Mouse (Mus musculus): ENCODE measurements at regions not wholly inside any gene's neighbourhood (a gene's known extent, or its start where the extent isn't known, plus 50 kb on each side); places are given as distances from the start of the nearest gene placed in this dataset.
A peak's percentile ranks its signal among the peaks of the same experiment; 100 is the strongest.

DNA sequence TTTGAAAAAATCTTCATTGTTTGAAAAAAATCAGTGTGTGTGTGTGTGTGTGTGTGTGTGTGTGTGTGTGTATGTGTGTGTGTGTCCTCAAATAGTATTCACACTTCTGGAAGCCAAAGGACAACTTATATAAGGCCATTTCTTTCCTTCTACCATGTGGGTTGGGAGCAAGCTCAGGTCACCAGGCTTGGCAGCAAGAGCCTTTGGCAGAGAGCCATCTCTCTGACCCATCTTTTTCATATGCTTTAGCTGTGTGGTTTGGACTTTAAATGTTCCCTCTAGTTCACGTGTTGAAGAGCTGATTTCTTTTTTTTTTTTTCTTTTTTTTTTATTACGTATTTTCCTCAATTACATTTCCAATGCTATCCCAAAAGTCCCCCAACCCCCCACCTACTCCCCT is 483.1 kb downstream of the Rapgef2 start:
- intact Hi-C loops (cut with DNase I) = no loop called here
- DNase-seq = peak in 1 of 2 experiments; percentile 7

DNA sequence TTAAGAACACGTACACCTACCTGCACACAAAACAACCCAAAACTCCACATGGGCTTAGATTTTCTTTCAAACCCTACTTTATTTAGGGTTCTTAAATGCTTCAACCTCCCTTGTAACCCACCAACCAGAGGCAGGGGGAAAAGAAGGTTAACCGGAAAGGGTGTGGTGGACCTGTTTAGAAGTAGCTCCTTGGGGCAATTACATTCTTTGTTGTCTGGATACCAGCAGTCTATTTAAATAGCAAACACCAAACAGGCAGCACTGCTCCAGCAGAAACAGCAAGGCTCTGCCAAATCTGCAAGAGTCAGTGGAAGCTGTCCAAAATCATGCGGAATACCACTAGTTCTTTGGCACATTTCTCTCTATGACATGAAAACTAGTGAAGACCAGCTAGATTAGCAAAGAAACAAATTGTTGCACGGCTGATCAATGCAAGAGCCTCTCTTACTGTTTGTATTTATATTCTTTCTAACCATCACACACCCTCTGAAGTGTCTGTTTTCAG is 490.3 kb downstream of the Rapgef2 start:
- intact Hi-C loops (cut with DNase I) = no loop called here
- DNase-seq = peak in 1 of 2 experiments; percentile 1

DNA sequence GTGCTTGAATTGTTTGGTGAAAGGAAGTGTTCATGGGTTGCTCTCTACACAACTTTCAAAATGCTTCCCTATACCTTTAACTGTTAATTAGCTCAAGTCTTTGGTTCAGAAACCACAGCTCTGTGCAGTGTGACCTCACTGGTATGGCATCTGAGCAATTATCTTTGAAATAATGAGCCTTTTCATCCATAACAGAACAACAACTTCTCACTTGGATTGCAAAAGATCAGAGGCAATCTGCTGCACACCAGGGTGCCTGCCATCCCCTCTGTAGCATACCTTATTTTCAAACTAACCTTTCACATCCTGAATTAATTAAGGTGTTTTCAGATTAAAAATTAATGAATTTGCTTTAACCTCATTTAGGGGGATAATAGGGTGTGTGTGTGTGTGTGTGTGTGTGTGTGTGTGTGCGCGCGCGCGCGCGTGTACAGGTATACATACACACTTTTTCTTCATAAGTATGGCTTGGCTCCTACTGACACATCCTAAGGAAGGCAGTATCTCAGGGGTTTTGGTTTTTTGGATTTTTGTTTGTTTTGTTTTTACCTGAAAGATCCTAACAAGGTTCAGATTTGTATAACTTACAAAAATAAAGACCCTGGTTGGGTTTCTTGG is 493.8 kb downstream of the Rapgef2 start:
- DNase-seq = no peak
- intact Hi-C loops (cut with DNase I) = no loop called here

DNA sequence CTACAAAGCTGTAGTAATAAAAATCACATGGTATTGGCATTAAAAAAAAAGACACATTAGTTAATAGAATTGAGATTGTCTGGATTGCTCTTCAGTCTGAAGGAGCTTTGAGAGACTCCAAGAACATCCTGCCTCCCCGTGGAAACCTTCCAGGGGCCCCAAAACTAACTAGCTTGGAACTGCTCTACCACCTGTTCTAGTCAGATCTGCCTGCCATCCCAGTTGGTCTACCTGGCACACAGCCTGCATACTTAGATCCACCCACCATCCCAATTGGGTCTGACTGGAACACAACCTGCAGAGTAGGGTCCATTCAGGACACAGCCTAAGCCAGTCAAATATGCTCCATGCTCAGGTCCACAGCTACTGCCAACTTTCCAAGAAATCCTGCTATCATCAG is 503.6 kb downstream of the Rapgef2 start:
- intact Hi-C loops (cut with DNase I) = no loop called here
- DNase-seq = no peak

GRCm38 (mm10) chr3:78755686-78756476 is 530.4 kb downstream of the Rapgef2 start:
- no peak for DNase-seq
- intact Hi-C loops (cut with DNase I) = no loop called here

DNA sequence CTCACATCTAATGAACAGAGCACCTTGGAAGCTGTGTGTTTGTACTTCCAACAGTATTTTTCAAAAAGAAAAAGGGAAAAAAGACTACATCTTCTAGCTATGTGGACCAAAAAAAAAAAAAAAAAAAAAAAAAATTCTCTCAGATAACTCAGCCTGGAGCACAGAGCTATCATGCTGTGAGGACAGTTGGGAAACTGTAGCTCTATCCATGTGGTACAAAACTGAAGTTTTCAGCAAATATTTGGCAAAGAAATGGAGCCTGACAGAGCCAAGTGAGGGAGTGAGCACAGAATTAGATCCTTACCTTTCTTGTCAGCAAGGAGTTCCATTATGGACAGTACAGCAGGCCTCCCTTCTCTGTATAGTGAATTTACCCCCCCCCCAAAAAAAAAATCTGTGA is 550.2 kb downstream of the Rapgef2 start:
- intact Hi-C loops (cut with DNase I) = no loop called here

GRCm38 (mm10) chr3:78716691-78717090 is 569.6 kb downstream of the Rapgef2 start:
- no peak for DNase-seq
- intact Hi-C loops (cut with DNase I) = no loop called here

More for the DNA sequence above, 550.2 kb downstream of the Rapgef2 start:
- DNase-seq = no peak

DNA sequence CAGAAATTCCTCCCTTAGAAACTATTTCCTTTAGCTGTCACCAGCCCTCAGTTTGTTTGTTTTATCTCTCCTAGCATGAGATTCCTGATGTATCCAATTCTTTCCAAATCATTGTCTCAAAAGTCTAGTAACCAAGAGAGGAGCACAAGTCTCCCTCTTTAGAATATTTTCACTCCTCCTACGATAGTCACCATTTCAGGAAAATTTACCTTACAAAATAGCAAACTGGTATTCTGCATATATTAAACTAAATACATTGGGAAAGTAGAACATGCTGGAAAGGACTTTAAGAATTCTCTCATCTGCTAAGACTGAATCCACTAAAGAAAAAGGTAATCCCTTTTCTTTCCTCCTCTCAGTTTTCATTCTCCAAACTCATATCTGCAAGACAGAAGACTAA is 578.6 kb downstream of the Rapgef2 start:
- no peak for DNase-seq
- intact Hi-C loops (cut with DNase I) = no loop called here

- intact Hi-C loops (cut with DNase I) = no loop called here
- DNase-seq = peak; percentile 21 to 22
Observed at GRCm38 (mm10) chr3:78698936-78699335, 587.4 kb downstream of the Rapgef2 start.

GRCm38 (mm10) chr3:78691499-78691898 is 594.8 kb downstream of the Rapgef2 start:
- intact Hi-C loops (cut with DNase I) = no loop called here
- peak in 1 of 2 experiments; percentile 24 for DNase-seq

GRCm38 (mm10) chr3:78677656-78678055 is 608.7 kb downstream of the Rapgef2 start:
- intact Hi-C loops (cut with DNase I) = no loop called here
- DNase-seq = no peak

GRCm38 (mm10) chr3:78676806-78677205 is 609.5 kb downstream of the Rapgef2 start:
- intact Hi-C loops (cut with DNase I) = no loop called here
- no peak for DNase-seq

DNA sequence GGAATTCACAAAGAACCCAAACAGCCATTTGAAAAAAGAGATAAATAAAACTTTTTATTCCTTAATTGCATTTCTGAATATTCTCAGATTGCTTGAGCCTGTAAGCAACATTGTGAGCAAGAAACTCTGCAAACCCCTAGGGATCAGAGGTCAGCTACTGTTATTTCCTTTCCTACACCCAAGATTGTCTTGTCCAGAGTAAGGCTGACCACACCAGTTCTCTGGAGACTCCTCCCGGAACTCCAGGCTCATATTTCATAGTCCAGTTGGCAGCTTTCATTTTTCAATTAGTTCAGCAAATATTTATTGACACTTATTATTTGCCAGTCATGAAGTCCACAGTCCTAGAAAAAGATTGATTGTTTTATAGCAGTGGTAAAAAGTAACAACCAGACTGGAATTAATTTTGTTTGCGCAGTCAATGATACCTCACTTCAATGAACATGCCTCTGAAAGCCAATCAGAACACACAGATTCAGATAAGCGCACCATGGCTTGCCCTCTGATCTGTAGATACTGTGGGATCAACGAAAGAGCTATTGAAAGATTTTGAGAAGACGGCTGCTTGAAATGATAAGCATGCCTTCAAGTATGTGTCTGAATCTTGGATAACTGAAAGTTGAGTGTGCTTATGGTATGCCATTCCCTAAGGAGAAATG is 611.7 kb downstream of the Rapgef2 start:
- DNase-seq = no peak
- intact Hi-C loops (cut with DNase I) = no loop called here

DNA sequence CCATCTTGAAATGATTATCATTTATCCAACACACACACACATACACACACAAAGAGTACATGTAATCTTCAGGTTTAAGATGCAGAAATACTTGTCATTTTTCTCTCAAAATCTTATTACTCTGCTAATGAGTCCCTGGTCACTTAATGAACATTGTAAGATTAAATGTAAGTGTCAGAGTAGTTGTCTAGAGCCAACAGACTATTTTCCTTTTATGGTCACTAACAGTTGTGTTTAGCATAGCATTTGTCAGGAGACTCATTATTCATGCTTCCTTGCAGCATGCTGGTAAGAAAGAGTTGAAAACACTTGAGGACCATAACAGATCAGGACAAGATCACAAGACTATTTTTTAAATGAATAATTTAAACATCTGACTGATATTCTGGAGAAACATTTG is 618.3 kb downstream of the Rapgef2 start:
- DNase-seq = no peak
- intact Hi-C loops (cut with DNase I) = no loop called here

DNA sequence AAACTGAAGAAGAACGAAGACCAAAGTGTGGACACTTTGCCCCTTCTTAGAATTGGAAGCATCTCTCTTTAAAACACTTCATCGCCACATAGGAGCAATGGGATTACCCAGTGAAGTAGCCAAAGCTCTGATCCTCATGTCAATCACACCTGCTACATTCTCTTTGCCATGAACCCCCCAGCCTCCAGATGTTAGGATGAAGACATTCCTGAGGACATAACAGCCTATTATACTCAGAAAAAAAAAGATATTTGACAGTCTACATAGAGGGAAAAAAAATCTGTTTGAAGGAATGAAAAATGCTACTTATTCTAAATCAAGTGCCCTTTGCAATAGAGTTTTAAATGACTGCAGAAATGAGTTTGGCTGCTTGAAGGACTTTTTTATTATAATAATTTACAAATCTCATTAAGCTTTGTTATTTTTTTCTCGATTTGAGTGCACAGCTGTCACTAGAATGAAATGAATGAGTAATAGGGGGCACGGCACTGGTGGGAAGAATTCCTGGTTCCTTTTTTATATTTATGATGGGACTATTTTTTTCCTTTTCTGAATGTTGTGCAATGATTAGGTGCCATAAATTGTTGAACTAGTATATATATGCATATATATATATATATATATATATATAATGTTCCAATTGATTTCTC is 618.8 kb downstream of the Rapgef2 start:
- intact Hi-C loops (cut with DNase I) = no loop called here
- no peak for DNase-seq

GRCm38 (mm10) chr3:78648115-78648514 is 638.2 kb downstream of the Rapgef2 start:
- intact Hi-C loops (cut with DNase I) = no loop called here

DNA sequence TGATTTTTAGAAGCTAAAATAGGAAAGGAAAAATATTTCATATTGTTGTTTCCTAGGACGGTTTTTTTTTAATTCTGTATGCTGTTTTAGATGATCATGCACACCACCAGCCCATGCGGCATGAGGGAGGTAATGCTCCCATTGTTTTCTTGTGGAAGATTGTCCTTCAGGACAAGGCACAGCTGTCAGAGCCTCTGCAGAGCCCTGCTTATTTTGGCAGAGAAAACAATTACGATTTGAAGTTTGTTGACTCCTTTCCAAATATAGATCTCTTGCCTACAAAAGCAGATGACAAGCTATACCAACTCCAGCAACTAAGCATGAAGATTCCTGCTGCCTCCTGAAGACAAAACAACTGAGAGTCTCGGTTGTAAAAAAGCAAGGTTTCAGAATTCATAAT is 650.9 kb downstream of the Rapgef2 start:
- peak in 1 of 2 experiments; percentile 12 for DNase-seq
- intact Hi-C loops (cut with DNase I) = loop anchor here (10.0 kb wide), 1 partner anchor 259 kb away; no protein-coding TSS in a partner anchor

More at GRCm38 (mm10) chr3:78648115-78648514, 638.2 kb downstream of the Rapgef2 start:
- DNase-seq = no peak

GRCm38 (mm10) chr3:78618900-78619299 is 667.4 kb downstream of the Rapgef2 start:
- peak; percentile 40 to 63 for DNase-seq
- intact Hi-C loops (cut with DNase I) = no loop called here

DNA sequence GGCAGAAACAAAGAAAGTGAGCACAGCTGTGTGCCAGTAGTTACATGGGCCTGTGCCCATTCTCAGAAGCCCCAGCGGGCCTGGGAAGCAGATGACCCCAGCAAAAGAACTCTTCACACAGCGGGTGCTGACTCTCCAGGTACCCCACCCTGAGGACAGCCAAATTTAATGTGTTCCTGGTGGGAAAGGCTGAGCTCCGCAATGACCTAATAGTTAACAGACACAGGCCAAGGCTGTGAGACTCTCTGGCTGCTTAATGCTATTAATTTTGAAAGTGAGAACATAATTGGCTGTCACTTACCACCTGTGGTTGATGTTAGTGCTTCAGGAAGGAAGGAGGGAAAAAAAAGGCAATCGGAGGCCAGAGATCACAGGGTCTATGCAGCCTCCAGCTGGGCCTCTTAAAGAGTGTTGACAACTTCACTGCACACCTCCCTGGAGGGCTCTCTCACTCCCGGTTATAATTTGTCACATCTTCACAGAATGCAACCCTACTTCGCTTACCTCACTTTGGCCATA is 691.5 kb downstream of the Rapgef2 start:
- intact Hi-C loops (cut with DNase I) = no loop called here
- DNase-seq = no peak

- intact Hi-C loops (cut with DNase I) = no loop called here
- DNase-seq = no peak
Observed at GRCm38 (mm10) chr3:78594305-78594704, 692.0 kb downstream of the Rapgef2 start.

- DNase-seq = no peak
- intact Hi-C loops (cut with DNase I) = no loop called here
Observed at GRCm38 (mm10) chr3:78586639-78587038, 699.7 kb downstream of the Rapgef2 start.

Measured in heart, postnatal 14 days (tissue).